Mouse (Mus musculus) CH12.LX (cell line): Measurements from ENCODE around the gene Eya2.

Experiments used
- CHD2 ChIP-seq: IDR thresholded peaks from 2 replicates; pipeline ENCODE4 v1.6.1; 2011; ENCODE audit warnings: low read length, improper control_type of control experiment
- CTCF ChIP-seq, 2 experiments: IDR thresholded peaks in 1 of 2; conservative IDR thresholded peaks in 1 of 2; 2 replicates each; pipeline ENCODE4 v1.5.1; 2011 to 2012; ENCODE audit warnings: low read depth in 2 of 2, low read length in 2 of 2, improper control_type of control experiment in 1 of 2, inconsistent platforms in 1 of 2, mild to moderate bottlenecking in 1 of 2, moderate library complexity in 1 of 2
- EP300 ChIP-seq: IDR thresholded peaks from 2 replicates; pipeline ENCODE4 v1.6.1; 2011; ENCODE audit warnings: low read length, improper control_type of control experiment
- GABPA ChIP-seq: IDR thresholded peaks from 2 replicates; pipeline ENCODE4 v1.6.1; 2012; ENCODE audit warnings: low read depth, low read length, improper control_type of control experiment, inconsistent platforms; ENCODE audit not compliant: insufficient replicate concordance
- MXI1 ChIP-seq: IDR thresholded peaks from 2 replicates; pipeline ENCODE4 v1.6.1; 2011; ENCODE audit warnings: mild to moderate bottlenecking, low read depth, low read length, improper control_type of control experiment
- POLR2A ChIP-seq: IDR thresholded peaks from 2 replicates; pipeline ENCODE4 v1.6.1; 2011; ENCODE audit warnings: low read depth, mild to moderate bottlenecking, improper control_type of control experiment, low read length
- TCF12 ChIP-seq: IDR thresholded peaks from 2 replicates; pipeline ENCODE4 v1.6.1; 2014; ENCODE audit warnings: low read depth, mild to moderate bottlenecking, inconsistent platforms, low read length, improper control_type of control experiment

DNA sequence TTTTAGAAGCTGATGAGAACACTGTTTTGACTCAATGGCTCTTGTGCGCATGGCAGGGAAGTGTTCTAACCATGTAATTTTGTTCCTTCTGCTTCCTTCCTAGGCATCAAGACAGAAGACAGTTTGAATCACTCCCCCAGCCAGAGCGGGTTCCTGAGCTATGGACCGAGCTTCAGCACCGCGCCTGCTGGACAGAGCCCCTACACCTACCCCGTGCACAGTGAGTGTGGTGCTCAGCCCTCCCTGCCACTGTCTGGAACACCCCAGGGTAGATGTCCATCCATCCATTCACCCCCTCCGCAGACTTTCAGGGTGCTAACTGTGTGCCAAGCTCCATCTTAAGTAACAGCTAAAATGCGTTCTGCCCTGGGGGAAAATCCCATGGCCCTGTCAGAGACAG lies 92.7 kb downstream of the Eya2 start:
- no peak for TF ChIP-seq POLR2A
- no peak for TF ChIP-seq CTCF (conservative IDR thresholded peaks at IDR 0.05 in 1 of 2, IDR thresholded peaks at IDR 0.05 in 1 of 2; ENCODE audit: low read depth in 2 of 2, low read length in 2 of 2)
- no peak for TF ChIP-seq EP300
- no peak for TF ChIP-seq MXI1
- no peak for TF ChIP-seq GABPA
- no peak for TF ChIP-seq TCF12
- no peak for TF ChIP-seq CHD2
